Mouse (Mus musculus) heart, postnatal 0 days (tissue): ENCODE data around the gene Ssxb8. TPM values are rescaled to one million over a fixed set of nuclear protein-coding genes. Genes with fewer than 3 reads are reported as not detected.
"Not testable (repeated sequence)": the region's sequence is repeated elsewhere in the genome, so short reads cannot be mapped to it uniquely, and the experiment has no call there.

Source experiments
- ATAC-seq: fragments of 200-750 bp; cut with Nextera tagmentation; 2 replicates; pipeline ENCODE4 v1.8.0; 2017; ENCODE audit warnings: low read depth, moderate number of reproducible peaks, moderate library complexity; ENCODE audit not compliant: insufficient read depth
- DNase-seq: peaks from one replicate; pipeline ENCODE4 v3.0.0-alpha.2; 2016; ENCODE audit warnings: low spot score
- H3K27ac ChIP-seq: fragments of 300-500 bp; sonication (generic); 2 replicates; pipeline ENCODE4 v1.5.1; 2014; ENCODE audit warnings: low read depth, mild to moderate bottlenecking
- H3K27me3 ChIP-seq: fragments of 300-500 bp; sonication (generic); 2 replicates; pipeline ENCODE4 v1.6.1; 2014; ENCODE audit warnings: low read length, mixed read lengths; ENCODE audit not compliant: control insufficient read depth, insufficient read depth
- H3K36me3 ChIP-seq: fragments of 300-500 bp; sonication (generic); replicated peaks from 2 replicates; pipeline ENCODE4 v1.6.1; 2014; ENCODE audit warnings: low read length, mixed read lengths; ENCODE audit not compliant: control insufficient read depth, insufficient read depth
- H3K4me1 ChIP-seq: fragments of 300-500 bp; sonication (generic); 2 replicates; pipeline ENCODE4 v1.6.1; 2014; ENCODE audit warnings: antibody characterized with exemption; ENCODE audit not compliant: control insufficient read depth, insufficient read depth
- H3K4me2 ChIP-seq: fragments of 300-500 bp; sonication (generic); 2 replicates; pipeline ENCODE4 v1.6.1; 2014; ENCODE audit warnings: low read depth, mild to moderate bottlenecking, low read length, moderate library complexity
- H3K4me3 ChIP-seq: fragments of 300-500 bp; sonication (generic); 2 replicates; pipeline ENCODE4 v1.5.1; 2014; ENCODE audit warnings: low read depth, low read length
- H3K9ac ChIP-seq: fragments of 300-500 bp; sonication (generic); replicated peaks from 2 replicates; pipeline ENCODE4 v1.6.1; 2014; ENCODE audit warnings: low read depth, low read length, mixed read lengths
- H3K9me3 ChIP-seq: fragments of 300-500 bp; sonication (generic); replicated peaks from 2 replicates; pipeline ENCODE4 v1.6.1; 2016; ENCODE audit warnings: low read length; ENCODE audit not compliant: control insufficient read depth
- CTCF ChIP-seq: IDR thresholded peaks from 2 replicates; pipeline ENCODE4 v1.5.1; 2016; ENCODE audit warnings: antibody characterized with exemption, control low read depth, low read depth
- EP300 ChIP-seq: IDR thresholded peaks from 2 replicates; pipeline ENCODE4 v1.6.1; 2016; ENCODE audit warnings: antibody characterized with exemption, low read depth
- WGBS: fragments of 180-500 bp; shearing (Covaris S2); extraction: QIAGEN DNeasy Blood & Tissue Kit; methylation state at CpG from one replicate; pipeline ENCODE4 v1.1.7; 2014; 5-methylcytosine and 5-hydroxymethylcytosine counted together
- polyA plus RNA-seq: library from polyadenylated mRNA; unstranded; fragments of >200 nt; fragmentation: Nextera tagmentation; extraction: Ambion mirVana; gene quantifications from 2 replicates; pipeline ENCODE4 v1.2.1, GENCODE M21; 2015
- total RNA-seq: library from RNA; depleted of rRNA; stranded (reverse); fragments of >200 nt; gene quantifications from 2 replicates; pipeline ENCODE4 v1.2.3, GENCODE M21; 2014; ENCODE audit warnings: low replicate concordance; rRNA removed

Gene Ssxb8
- total RNA-seq (not detected in 2 replicates), polyA plus RNA-seq (not detected in 2 replicates)

DNA sequence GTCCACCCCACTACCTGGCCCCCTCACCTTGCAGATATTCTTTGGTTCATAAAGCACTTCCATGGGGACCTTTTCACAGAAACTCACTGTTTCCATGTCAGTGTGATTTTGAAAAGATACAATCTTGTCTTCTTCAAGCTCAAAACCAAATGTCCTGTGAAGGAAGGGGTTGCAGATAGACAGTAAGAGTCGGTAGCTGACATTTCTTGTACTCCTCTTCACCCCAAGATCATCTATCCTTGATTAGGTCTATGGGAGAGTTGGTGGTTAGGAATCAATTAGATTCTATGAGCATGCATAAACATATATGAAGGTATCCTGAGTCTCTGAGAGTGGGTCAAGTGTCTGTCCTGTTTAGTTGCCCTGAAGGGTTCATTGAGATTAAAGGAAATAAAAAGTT, at the start of gene Ssxb8:
Gene Ssxb8 (minus strand): TSS at position 101 of the 400 bp plus-strand sequence.
- H3K4me2 ChIP-seq, H3K27me3 ChIP-seq, H3K9ac ChIP-seq, H3K4me3 ChIP-seq, DNase-seq, H3K9me3 ChIP-seq, H3K4me1 ChIP-seq, H3K36me3 ChIP-seq, H3K27ac ChIP-seq, ATAC-seq: not testable (repeated sequence)
- 40% methylated on average over 1 of the region's 1 CpGs for WGBS

- H3K4me1 ChIP-seq: no peaks in the 10 kb centered on the region
- H3K4me2 ChIP-seq: no peak overlapping the region
- DNase-seq (no peak), ATAC-seq (no peak)
- H3K36me3 ChIP-seq: no peaks in the 10 kb centered on the region
- 40% methylated on average over 5 of the region's 5 CpGs for WGBS
- H3K9ac ChIP-seq: no peak overlapping the region
- H3K27ac ChIP-seq: no peak overlapping the region
- H3K4me3 ChIP-seq: no peak overlapping the region
- no peaks in the 10 kb centered on the region for H3K9me3 ChIP-seq
- H3K27me3 ChIP-seq: no peaks in the 10 kb centered on the region
- TF ChIP-seq CTCF: peak; percentile 9; the same call in 1 of the 2 replicates
- no peak for TF ChIP-seq EP300
These were observed 42.3 kb upstream of the Ssxb8 start for GRCm38 (mm10) chrX:8732907-8733306.

- Histone ChIP-seq H3K36me3 (no peaks in the 10 kb centered on the region), H3K4me1 (no peaks in the 10 kb centered on the region), H3K4me3 (no peak overlapping the region), H3K4me2 (no peak overlapping the region), H3K27me3 (no peaks in the 10 kb centered on the region), H3K9me3 (no peaks in the 10 kb centered on the region), H3K27ac (no peak overlapping the region), H3K9ac (no peak overlapping the region)
- TF ChIP-seq CTCF: no peak
- TF ChIP-seq EP300: no peak
- DNase-seq (no peak), ATAC-seq (no peak)
- WGBS: 69% methylated on average over 4 of the region's 4 CpGs
These were observed 27.6 kb downstream of the Ssxb8 start for GRCm38 (mm10) chrX:8663085-8663484.

Other genes with a start within 250 kb of the Ssxb8 start
- not detected in 2 replicates for gene Ssxb2, start 229.1 kb downstream of the Ssxb8 start, total RNA-seq
- gene Ssxb2, start 229.1 kb downstream of the Ssxb8 start, polyA plus RNA-seq: not detected in 2 replicates
- not detected in 2 replicates for gene Gm14459, start 165.9 kb downstream of the Ssxb8 start, total RNA-seq
- not detected in 2 replicates for gene Gm14459, start 165.9 kb downstream of the Ssxb8 start, polyA plus RNA-seq
- gene Ssxb6, start 142.6 kb downstream of the Ssxb8 start, total RNA-seq: not detected in 2 replicates
- not detected in 2 replicates for gene Ssxb6, start 142.6 kb downstream of the Ssxb8 start, polyA plus RNA-seq
- not detected in 2 replicates for gene Ssxb3, start 99.0 kb downstream of the Ssxb8 start, total RNA-seq
- not detected in 2 replicates for gene Ssxb3, start 99.0 kb downstream of the Ssxb8 start, polyA plus RNA-seq
- not detected in 2 replicates for gene Ssx9, start 57.6 kb upstream of the Ssxb8 start, total RNA-seq
- gene Ssx9, start 57.6 kb upstream of the Ssxb8 start, polyA plus RNA-seq: not detected in 2 replicates
- not detected in 2 replicates for gene Ssxb5, start 112.8 kb upstream of the Ssxb8 start, total RNA-seq
- not detected in 2 replicates for gene Ssxb5, start 112.8 kb upstream of the Ssxb8 start, polyA plus RNA-seq
- gene Gm6592, start 153.2 kb upstream of the Ssxb8 start, total RNA-seq: not detected in 2 replicates
- gene Gm6592, start 153.2 kb upstream of the Ssxb8 start, polyA plus RNA-seq: not detected in 2 replicates
- gene Gm5751, start 183.4 kb upstream of the Ssxb8 start, total RNA-seq: not detected in 2 replicates
- not detected in 2 replicates for gene Gm5751, start 183.4 kb upstream of the Ssxb8 start, polyA plus RNA-seq
- gene B630019K06Rik, start 201.5 kb upstream of the Ssxb8 start, total RNA-seq: 3.1 and 3.8 TPM in 2 replicates
- gene B630019K06Rik, start 201.5 kb upstream of the Ssxb8 start, polyA plus RNA-seq: 0.92 and 0.99 TPM in 2 replicates